Comparison of ENCODE assay signal across 8 mouse cellular contexts in genomic region chr8:45658458-45659325, GRCm38 (mm10).
DNase-seq lines count a peak whose midpoint lies in the region; ATAC-seq lines count a peak whose summit lies in the region.

No protein-coding gene starts in this region.

- no peak for ATAC-seq in midbrain, embryonic 15.5 days (replicated peaks)
- no peak for ATAC-seq in limb, embryonic 11.5 days (ENCODE audit: insufficient number of reproducible peaks, low FRiP score, low TSS enrichment, low read depth)
- ATAC-seq in stomach, embryonic 14.5 days (ENCODE audit: insufficient number of reproducible peaks, insufficient read depth, low FRiP score, low read depth), result peak; percentile 51; the same call in 1 of the 2 replicates
- no peak for ATAC-seq in erythroid progenitor cell, adult 5-6 weeks (replicated peaks; ENCODE audit: low FRiP score, poor library complexity, severe bottlenecking)

- H3K9ac ChIP-seq in midbrain, embryonic 15.5 days, result no peak overlapping the region
- no peak overlapping the region for H3K9ac ChIP-seq in limb, embryonic 11.5 days (ENCODE audit: low read length)
- H3K9ac ChIP-seq in stomach, embryonic 14.5 days (replicated peaks; ENCODE audit: low read depth, low read length), result no peak overlapping the region

- H3K4me2 ChIP-seq in midbrain, embryonic 15.5 days, result no peak overlapping the region
- peak overlapping the region; percentile 11; the same call in 1 of the 2 replicates for H3K4me2 ChIP-seq in limb, embryonic 11.5 days (ENCODE audit: low read depth, severe bottlenecking)
- peak overlapping the region; percentile 30 for H3K4me2 ChIP-seq in stomach, embryonic 14.5 days (replicated peaks; ENCODE audit: low read depth, low read length)

- H3K4me3 ChIP-seq in midbrain, embryonic 10.5 days, result 0 out of 2 replicates have a peak overlapping the region, but pooled peaks have one; percentile 7
- H3K4me3 ChIP-seq in midbrain, embryonic 15.5 days, result no peak overlapping the region
- H3K4me3 ChIP-seq in limb, embryonic 11.5 days (ENCODE audit: low read depth, low read length), result no peak overlapping the region
- H3K4me3 ChIP-seq in stomach, embryonic 14.5 days (ENCODE audit: low read depth, low read length), result peak overlapping the region; percentile 5; the same call in 1 of the 2 replicates

- H3K4me1 ChIP-seq in midbrain, embryonic 10.5 days, result peaks cover 65% of the 10 kb centered on the region
- H3K4me1 ChIP-seq in midbrain, embryonic 15.5 days, result peaks cover 8% of the 10 kb centered on the region
- peaks cover 17% of the 10 kb centered on the region for H3K4me1 ChIP-seq in limb, embryonic 11.5 days (ENCODE audit: control insufficient read depth, insufficient read depth, low read length)
- H3K4me1 ChIP-seq in stomach, embryonic 14.5 days (ENCODE audit: control insufficient read depth, insufficient read depth, low read length), result peaks cover 18% of the 10 kb centered on the region; the same call in 1 of the 2 replicates

- peak; percentile 30 for DNase-seq in midbrain, embryonic 10.5 days (ENCODE audit: low spot score)
- DNase-seq in heart, adult 9 months (ENCODE audit: low spot score in 2 of 2), result peak; percentile 44 to 45
- peak; percentile 36 for DNase-seq in limb, embryonic 11.5 days (ENCODE audit: low spot score)
- DNase-seq in thymus, adult 18-20 months, result no peak
- DNase-seq in spleen, postnatal 10 days (ENCODE audit: low spot score in 2 of 2), result no peak

- peaks cover 18% of the 10 kb centered on the region for H3K36me3 ChIP-seq in midbrain, embryonic 10.5 days
- no peaks in the 10 kb centered on the region for H3K36me3 ChIP-seq in midbrain, embryonic 15.5 days (replicated peaks)
- H3K36me3 ChIP-seq in limb, embryonic 11.5 days (ENCODE audit: control insufficient read depth, insufficient read depth, low read length), result no peaks in the 10 kb centered on the region
- no peaks in the 10 kb centered on the region for H3K36me3 ChIP-seq in stomach, embryonic 14.5 days (ENCODE audit: control insufficient read depth, insufficient read depth, low read length)

- H3K27ac ChIP-seq in midbrain, embryonic 10.5 days (replicated peaks), result peak overlapping the region; percentile 53
- H3K27ac ChIP-seq in midbrain, embryonic 15.5 days, result no peak overlapping the region
- H3K27ac ChIP-seq in limb, embryonic 11.5 days (replicated peaks; ENCODE audit: low read depth, low read length), result no peak overlapping the region; the same call in 1 of the 2 replicates
- peak overlapping the region; percentile 63; the same call in 1 of the 2 replicates for H3K27ac ChIP-seq in stomach, embryonic 14.5 days (ENCODE audit: low read length)

- H3K9me3 ChIP-seq in midbrain, embryonic 10.5 days (replicated peaks), result no peaks in the 10 kb centered on the region
- H3K9me3 ChIP-seq in midbrain, embryonic 15.5 days, result no peaks in the 10 kb centered on the region
- H3K9me3 ChIP-seq in limb, embryonic 11.5 days (ENCODE audit: control insufficient read depth, low read length), result no peaks in the 10 kb centered on the region
- H3K9me3 ChIP-seq in stomach, embryonic 14.5 days (ENCODE audit: control insufficient read depth, low read depth, low read length), result no peaks in the 10 kb centered on the region

- 29% methylated on average over 18 of the region's 18 CpGs for WGBS in midbrain, embryonic 10.5 days
- 23% methylated on average over 18 of the region's 18 CpGs for WGBS in midbrain, embryonic 15.5 days
- 30% methylated on average over 18 of the region's 18 CpGs for WGBS in limb, embryonic 11.5 days
- 20% methylated on average over 18 of the region's 18 CpGs for WGBS in stomach, embryonic 14.5 days

- H3K27me3 ChIP-seq in midbrain, embryonic 10.5 days (ENCODE audit: low read depth, poor library complexity, severe bottlenecking), result no peaks in the 10 kb centered on the region
- no peaks in the 10 kb centered on the region for H3K27me3 ChIP-seq in midbrain, embryonic 15.5 days (replicated peaks)
- H3K27me3 ChIP-seq in limb, embryonic 11.5 days (ENCODE audit: control insufficient read depth, insufficient read depth, low read length), result no peaks in the 10 kb centered on the region
- H3K27me3 ChIP-seq in stomach, embryonic 14.5 days (ENCODE audit: control insufficient read depth, insufficient read depth, low read length), result no peaks in the 10 kb centered on the region

Comparison
In these comparisons a context has a peak if more than half of its experiments do, and no peak if none do; other contexts are left out.
1. H3K27ac ChIP-seq: peak in midbrain, embryonic 10.5 days (single experiment) and stomach, embryonic 14.5 days (single experiment); none in midbrain, embryonic 15.5 days (single experiment) and limb, embryonic 11.5 days (single experiment).
2. H3K4me3 ChIP-seq: peak in midbrain, embryonic 10.5 days (single experiment) and stomach, embryonic 14.5 days (single experiment); none in midbrain, embryonic 15.5 days (single experiment) and limb, embryonic 11.5 days (single experiment).
3. DNase-seq: peak in midbrain, embryonic 10.5 days (single experiment), heart, adult 9 months (2 of 2) and limb, embryonic 11.5 days (single experiment); none in thymus, adult 18-20 months (0 of 2) and spleen, postnatal 10 days (0 of 2).